Mouse (Mus musculus): ENCODE measurements around the gene Ptcd2. TPM values are rescaled to one million over a fixed set of nuclear protein-coding genes. Genes with fewer than 3 reads are reported as not detected.

The Ptcd2 gene
- total RNA-seq, 2 experiments from 2014 or later = 38.3 to 40.1 TPM

GRCm38 (mm10) chr13:99277521-99277920, 67.0 kb downstream of the Ptcd2 start:
- intact Hi-C loops (cut with DNase I) = no loop called here

GRCm38 (mm10) chr13:99272046-99272445, 72.5 kb downstream of the Ptcd2 start:
- no peak for DNase-seq (ENCODE audit: low spot score in 2 of 2)
- intact Hi-C loops (cut with DNase I) = no loop called here

More at GRCm38 (mm10) chr13:99277521-99277920, 67.0 kb downstream of the Ptcd2 start:
- DNase-seq (ENCODE audit: low spot score in 2 of 2) = no peak

Other genes with a start within 250 kb of the Ptcd2 start
- gene Zfp366, start 159.9 kb downstream of the Ptcd2 start, total RNA-seq (2021) = 1 to 10 TPM; 5.1 to 8.1 TPM
- gene Mrps27, start 81 bp upstream of the Ptcd2 start, total RNA-seq (2021) = 10 to 100 TPM; 26.4 to 27.7 TPM
- gene Map1b, start 171.8 kb upstream of the Ptcd2 start, total RNA-seq (2021) = 100 to 1,000 TPM; 679 to 694 TPM